ENCODE assay signal across 25 mouse cellular contexts in the genomic region with DNA sequence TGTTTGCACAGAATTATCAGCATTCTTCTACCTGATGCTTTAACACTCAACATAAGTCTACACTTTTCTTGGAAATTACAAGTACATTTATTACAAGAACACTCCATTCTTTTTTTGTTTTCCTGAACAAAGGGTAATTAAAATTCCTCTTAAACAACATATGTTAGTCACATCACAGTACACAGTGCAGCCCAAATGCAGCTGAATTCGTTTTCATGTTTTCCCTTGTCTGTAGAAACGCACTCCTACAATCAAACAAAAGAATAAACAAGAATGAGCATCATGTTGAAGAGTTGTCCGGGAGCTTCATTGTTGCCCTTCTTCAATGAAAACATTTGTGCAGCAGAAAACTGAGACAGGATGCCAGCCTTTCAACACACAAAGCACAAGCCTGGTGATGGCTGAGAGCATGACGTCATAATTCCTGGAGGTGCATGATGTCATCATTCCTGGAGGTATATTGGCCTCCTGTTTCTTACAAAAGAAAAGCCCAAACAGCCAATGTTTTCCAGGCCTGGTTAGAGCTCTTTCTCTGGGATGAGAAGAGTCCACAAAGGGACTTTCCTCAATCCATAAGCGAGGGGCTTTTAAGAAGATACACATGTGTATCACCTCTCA.
DNase-seq lines count a peak whose midpoint lies in the region; ATAC-seq lines count a peak whose summit lies in the region.
"Had no signal": no experiment of that assay in that cellular context is flagged by ENCODE, and none has a peak within 500 bp of the region (broad histone marks: within the 10 kb centered on the region; RNA-seq: fewer than 3 reads in every experiment).

No protein-coding gene starts in this region.

- DNase-seq in heart, postnatal 4 days, result peak; percentile 9
- no peak for DNase-seq in heart, postnatal 10 days
- DNase-seq in midbrain, embryonic 14.5 days, result peak; percentile 27
- no peak for DNase-seq in midbrain, embryonic 10.5 days (ENCODE audit: low spot score)
- peak; percentile 49 for DNase-seq in forebrain, embryonic 14.5 days (ENCODE audit: low spot score)
- DNase-seq: adrenal gland, postnatal 14 days; cerebellum, adult 2 months; heart, postnatal 14 days; kidney, adult 11 months; kidney, postnatal 14 days; layer of hippocampus, adult 9-11 months; liver, postnatal 0 days; lung, postnatal 4 days; thymus, adult 2 months; thymus, postnatal 36 days had no signal

- ATAC-seq in midbrain, embryonic 14.5 days (ENCODE audit: low FRiP score, low TSS enrichment), result no peak
- peak; percentile 70 for ATAC-seq in forebrain, embryonic 14.5 days
- ATAC-seq in erythroblast, adult 5-6 weeks (replicated peaks; ENCODE audit: low FRiP score, poor library complexity, severe bottlenecking), result no peak
- no peak for ATAC-seq in cerebellum, adult (ENCODE audit: insufficient number of reproducible peaks, low FRiP score, low TSS enrichment)
- ATAC-seq: CD4-positive, CD25-positive, alpha-beta regulatory T cell, adult 4 months; inflammation-experienced regulatory T-cells, adult 6 months; liver, embryonic 12.5 days; liver, postnatal 0 days; midbrain, embryonic 15.5 days had no signal

- H3K4me2 ChIP-seq in midbrain, embryonic 14.5 days (ENCODE audit: low read length), result no peak overlapping the region
- no peak overlapping the region for H3K4me2 ChIP-seq in forebrain, embryonic 14.5 days (ENCODE audit: low read length)
- H3K4me2 ChIP-seq: heart, embryonic 13.5 days; hindbrain, embryonic 12.5 days; limb, embryonic 12.5 days; liver, embryonic 12.5 days; midbrain, embryonic 15.5 days had no signal

- 62% methylated on average over 5 of the region's 5 CpGs for WGBS in midbrain, embryonic 14.5 days
- WGBS in midbrain, embryonic 10.5 days, result 78% methylated on average over 5 of the region's 5 CpGs
- 27% methylated on average over 5 of the region's 5 CpGs for WGBS in forebrain, embryonic 14.5 days

- H3K27me3 ChIP-seq in midbrain, embryonic 14.5 days (ENCODE audit: control insufficient read depth, insufficient read depth, low read length), result no peaks in the 10 kb centered on the region
- no peaks in the 10 kb centered on the region for H3K27me3 ChIP-seq in midbrain, embryonic 10.5 days (ENCODE audit: low read depth, poor library complexity, severe bottlenecking)
- H3K27me3 ChIP-seq in forebrain, embryonic 14.5 days (replicated peaks; ENCODE audit: control insufficient read depth, insufficient read depth, low read length), result no peaks in the 10 kb centered on the region
- H3K27me3 ChIP-seq: heart, embryonic 13.5 days; hindbrain, embryonic 12.5 days; limb, embryonic 12.5 days; liver, embryonic 12.5 days; megakaryocyte, embryonic 14.5 days; midbrain, embryonic 15.5 days had no signal

- H3K36me3 ChIP-seq in midbrain, embryonic 14.5 days (ENCODE audit: control insufficient read depth, insufficient read depth, low read length), result no peaks in the 10 kb centered on the region
- H3K36me3 ChIP-seq in midbrain, embryonic 10.5 days, result no peaks in the 10 kb centered on the region
- no peaks in the 10 kb centered on the region for H3K36me3 ChIP-seq in forebrain, embryonic 14.5 days (ENCODE audit: control insufficient read depth, insufficient read depth, low read length)
- H3K36me3 ChIP-seq: heart, embryonic 13.5 days; hindbrain, embryonic 12.5 days; limb, embryonic 12.5 days; liver, embryonic 12.5 days; midbrain, embryonic 15.5 days had no signal

- H3K9ac ChIP-seq in midbrain, embryonic 14.5 days (replicated peaks; ENCODE audit: low read length), result no peak overlapping the region
- no peak overlapping the region for H3K9ac ChIP-seq in forebrain, embryonic 14.5 days (ENCODE audit: low read length)
- H3K9ac ChIP-seq: heart, embryonic 13.5 days; hindbrain, embryonic 12.5 days; limb, embryonic 12.5 days; liver, embryonic 12.5 days; liver, postnatal 0 days; midbrain, embryonic 15.5 days had no signal

- no peaks in the 10 kb centered on the region for H3K9me3 ChIP-seq in midbrain, embryonic 14.5 days (ENCODE audit: control insufficient read depth, low read length)
- H3K9me3 ChIP-seq in midbrain, embryonic 10.5 days (replicated peaks), result no peaks in the 10 kb centered on the region
- H3K9me3 ChIP-seq in forebrain, embryonic 14.5 days (replicated peaks; ENCODE audit: control insufficient read depth, low read length), result no peaks in the 10 kb centered on the region
- H3K9me3 ChIP-seq: heart, embryonic 13.5 days; hindbrain, embryonic 12.5 days; limb, embryonic 12.5 days; liver, embryonic 12.5 days; megakaryocyte, embryonic 14.5 days; midbrain, embryonic 15.5 days had no signal

- H3K27ac ChIP-seq in midbrain, embryonic 14.5 days (replicated peaks; ENCODE audit: low read depth, low read length), result no peak overlapping the region
- no peak overlapping the region for H3K27ac ChIP-seq in midbrain, embryonic 10.5 days (replicated peaks)
- no peak overlapping the region for H3K27ac ChIP-seq in forebrain, embryonic 14.5 days (ENCODE audit: low read depth, low read length)
- H3K27ac ChIP-seq: heart, embryonic 13.5 days; hindbrain, embryonic 12.5 days; limb, embryonic 12.5 days; liver, embryonic 12.5 days; midbrain, embryonic 15.5 days had no signal

- intact Hi-C loops in heart, postnatal 10 days (cut with DNase I), result loop anchor here (5.0 to 10.0 kb wide), 2 partner anchors 56 to 324 kb away; no protein-coding TSS in a partner anchor

- no peak overlapping the region for H3K4me3 ChIP-seq in midbrain, embryonic 14.5 days (replicated peaks; ENCODE audit: low read depth, low read length)
- H3K4me3 ChIP-seq in midbrain, embryonic 10.5 days, result no peak overlapping the region
- no peak overlapping the region for H3K4me3 ChIP-seq in forebrain, embryonic 14.5 days (ENCODE audit: low read depth, low read length)
- H3K4me3 ChIP-seq: heart, embryonic 13.5 days; hindbrain, embryonic 12.5 days; limb, embryonic 12.5 days; liver, embryonic 12.5 days; megakaryocyte, embryonic 14.5 days; midbrain, embryonic 15.5 days had no signal

- no peaks in the 10 kb centered on the region for H3K4me1 ChIP-seq in midbrain, embryonic 14.5 days (ENCODE audit: control insufficient read depth, insufficient read depth, low read length)
- no peaks in the 10 kb centered on the region for H3K4me1 ChIP-seq in midbrain, embryonic 10.5 days
- H3K4me1 ChIP-seq in forebrain, embryonic 14.5 days (ENCODE audit: control insufficient read depth, insufficient read depth, low read length), result peaks cover 4% of the 10 kb centered on the region; the same call in 1 of the 2 replicates
- H3K4me1 ChIP-seq: hindbrain, embryonic 12.5 days; liver, embryonic 12.5 days; megakaryocyte, embryonic 14.5 days; midbrain, embryonic 15.5 days had no signal

Comparison
In these comparisons a context has a peak if more than half of its experiments do, and no peak if none do; other contexts are left out.
1. DNase-seq: peak in heart, postnatal 4 days (single experiment), midbrain, embryonic 14.5 days (single experiment) and forebrain, embryonic 14.5 days (single experiment); none in heart, postnatal 10 days (0 of 2) and midbrain, embryonic 10.5 days (single experiment).